Mouse (Mus musculus): ENCODE data around the gene Haghl.
"Not testable (repeated sequence)": the region's sequence is repeated elsewhere in the genome, so short reads cannot be mapped to it uniquely, and the experiment has no call there.

Haghl gene

DNA sequence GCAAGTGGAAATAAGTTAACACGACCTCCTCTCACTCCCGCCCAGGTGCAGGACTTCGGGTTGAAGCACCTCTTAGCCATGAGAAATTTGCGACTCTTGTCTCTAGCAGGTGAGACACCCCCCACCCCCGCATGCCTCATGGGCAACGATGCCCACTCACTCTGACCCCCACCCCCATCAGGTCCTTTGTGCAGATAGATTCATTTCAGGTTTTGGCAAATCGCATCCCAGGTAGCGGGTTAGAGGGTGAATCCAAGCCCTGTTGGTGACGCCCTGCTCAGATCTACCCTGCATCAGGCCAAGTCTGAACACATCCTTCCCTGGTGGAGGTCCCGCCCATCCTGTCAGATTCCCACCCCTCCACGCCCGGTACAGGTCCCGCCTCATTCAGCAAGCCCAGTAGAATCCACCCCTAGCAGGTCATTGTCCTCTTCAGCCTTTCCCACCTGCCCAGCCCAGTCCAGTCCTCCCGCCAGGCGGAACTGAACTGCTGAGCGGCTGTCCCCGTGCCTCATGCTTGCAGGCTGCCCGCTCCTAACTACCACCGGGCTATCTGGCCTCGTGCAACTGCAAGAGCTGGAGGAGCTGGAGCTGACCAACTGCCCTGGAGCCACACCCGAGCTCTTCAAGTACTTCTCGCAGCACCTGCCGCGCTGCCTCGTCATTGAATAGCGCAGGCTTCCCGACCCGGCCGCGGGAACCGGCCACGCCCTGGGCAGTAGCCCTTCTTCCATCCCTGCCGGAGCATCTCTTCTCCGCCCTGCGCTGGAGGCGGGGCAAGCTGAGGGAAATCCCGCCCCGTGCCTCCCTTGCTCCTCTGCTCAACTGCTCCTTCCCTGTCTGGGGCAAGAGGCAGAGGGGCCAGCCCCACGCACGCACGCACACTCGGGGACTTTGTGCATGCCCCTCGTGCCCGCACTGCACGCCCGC, 33.6 kb upstream of the Haghl start:
- no peak for DNase-seq (ENCODE audit: low read depth, low spot score)

DNA sequence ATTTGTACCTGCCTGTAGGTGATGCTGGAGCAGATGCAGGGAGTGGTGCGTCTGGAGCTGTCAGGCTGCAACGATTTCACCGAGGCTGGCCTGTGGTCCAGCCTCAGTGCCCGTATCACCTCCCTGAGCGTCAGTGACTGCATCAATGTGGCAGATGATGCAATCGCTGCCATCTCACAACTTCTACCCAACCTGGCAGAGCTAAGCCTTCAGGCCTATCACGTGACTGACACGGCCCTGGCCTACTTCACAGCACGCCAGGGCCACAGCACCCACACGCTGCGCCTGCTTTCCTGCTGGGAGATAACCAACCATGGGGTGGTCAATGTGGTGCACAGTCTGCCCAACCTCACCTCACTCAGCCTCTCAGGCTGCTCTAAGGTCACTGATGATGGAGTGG, 32.2 kb upstream of the Haghl start:
- no peak for DNase-seq (ENCODE audit: low read depth, low spot score)

DNA sequence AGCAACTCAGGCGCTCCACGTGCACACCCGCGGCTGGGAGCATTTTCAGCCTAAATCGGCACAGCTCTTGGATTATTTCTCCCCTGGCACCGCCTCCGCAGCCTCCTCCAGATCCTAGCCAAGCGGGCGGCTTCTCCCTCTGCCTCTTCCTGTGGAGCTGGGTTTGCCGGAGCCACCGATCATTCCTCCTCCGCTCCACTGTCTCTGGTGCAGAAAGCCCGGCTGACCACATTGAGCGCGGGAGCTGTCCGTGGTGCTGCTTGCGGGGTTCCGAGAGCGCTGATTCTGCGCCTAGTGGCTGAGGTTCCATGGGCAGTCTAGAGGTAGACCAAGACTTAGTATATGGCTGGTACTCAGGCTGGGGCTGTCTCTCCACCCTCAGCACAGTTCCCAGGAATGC, 28.0 kb upstream of the Haghl start:
- DNase-seq (ENCODE audit: low read depth, low spot score), result no peak

DNA sequence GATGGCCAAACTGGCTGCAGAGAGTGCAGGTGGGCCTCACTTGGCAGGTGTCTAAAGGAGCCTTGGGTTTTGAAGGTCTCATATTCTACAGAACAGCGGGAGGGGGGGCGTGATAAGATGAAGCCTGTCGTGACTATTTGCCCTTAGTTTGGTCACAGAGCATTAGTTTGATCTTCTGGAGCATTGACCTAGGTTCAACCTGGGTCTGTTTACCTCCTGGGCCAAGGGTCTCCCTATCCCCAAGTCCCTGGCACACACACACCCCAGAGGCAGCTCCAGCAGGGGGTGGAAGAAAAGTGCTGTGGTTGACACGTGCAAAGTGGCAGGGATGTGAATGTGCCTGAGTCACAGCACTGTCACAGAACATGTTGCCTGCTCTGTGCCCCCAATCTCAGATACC, 25.4 kb upstream of the Haghl start:
- no peak for DNase-seq (ENCODE audit: low read depth, low spot score)

DNA sequence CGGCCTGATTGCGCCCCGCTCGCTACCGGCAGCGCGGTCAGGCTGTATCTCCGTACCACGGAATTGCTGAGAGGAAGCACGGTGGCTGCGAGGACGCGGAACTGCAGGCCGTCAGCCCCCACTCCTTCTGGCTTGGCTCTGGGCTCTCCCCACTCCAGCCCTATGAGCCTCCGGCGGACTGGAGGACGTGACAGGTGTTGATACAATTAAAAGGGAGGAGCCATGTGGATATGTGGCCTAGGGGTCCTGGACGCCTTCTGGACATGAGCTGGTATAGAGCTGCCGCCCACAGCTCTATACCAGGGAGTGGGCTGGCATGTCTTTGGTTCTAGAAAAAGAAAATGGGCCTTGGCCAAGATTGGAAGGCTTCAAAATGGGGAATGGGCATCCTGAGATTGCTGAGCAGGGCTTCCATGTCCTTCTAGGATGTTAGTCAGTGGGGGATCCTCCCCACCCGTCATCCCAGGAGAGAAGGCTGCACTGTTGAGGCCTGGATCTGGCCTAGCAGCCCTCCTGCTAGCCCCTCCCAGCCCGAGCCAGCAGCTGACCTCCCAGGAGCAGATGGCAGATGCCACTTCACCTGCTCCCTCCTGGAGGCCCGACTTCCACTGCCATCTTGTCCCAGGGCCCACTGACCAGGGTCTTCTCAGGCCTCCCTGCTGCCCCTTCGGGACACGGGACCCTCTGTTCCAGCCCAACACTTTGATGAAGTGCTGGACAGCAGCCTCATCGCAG, 24.3 kb upstream of the Haghl start:
- no peak for DNase-seq (ENCODE audit: low read depth, low spot score)

DNA sequence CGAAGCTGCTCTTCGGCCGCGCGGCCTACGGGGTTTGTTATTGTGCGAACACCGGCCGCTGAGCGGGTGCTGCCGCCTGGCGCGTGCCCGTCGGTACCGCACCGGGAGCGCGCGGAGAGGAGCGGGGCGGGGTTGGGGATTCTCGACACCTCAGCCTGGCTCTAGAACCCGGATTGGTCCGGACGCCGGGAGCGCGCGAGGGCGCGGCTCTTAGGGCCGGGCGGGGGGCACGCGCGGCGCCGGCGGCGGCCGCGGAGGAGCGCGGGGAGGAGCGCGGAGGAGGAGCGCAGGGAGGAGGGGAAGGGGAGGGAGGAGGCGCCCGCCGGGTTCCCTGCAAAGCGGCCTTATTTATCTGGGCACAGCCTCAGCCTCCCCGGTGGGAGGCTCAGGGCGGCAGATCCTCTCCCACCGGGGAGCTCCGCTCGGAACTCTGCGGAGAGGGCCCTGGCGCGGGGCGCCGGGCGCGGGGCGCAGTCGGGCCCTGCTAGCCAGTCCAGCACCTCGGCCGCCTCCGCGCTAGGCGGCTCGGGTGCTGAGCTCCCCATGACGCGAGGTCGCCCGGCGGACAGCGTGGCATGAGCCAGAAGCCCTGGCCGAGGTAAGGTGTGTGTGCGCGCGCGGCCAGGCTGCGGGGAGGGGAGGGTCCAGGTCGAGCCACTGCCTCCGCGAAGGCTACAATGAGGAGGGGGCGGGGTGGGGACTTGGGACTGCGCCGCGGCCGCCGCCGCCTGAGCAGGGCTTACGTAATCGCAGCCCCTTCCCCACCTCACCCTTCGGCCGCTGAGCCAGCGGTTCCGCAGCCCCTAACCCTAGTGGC, 23.5 kb upstream of the Haghl start, which contains the start of gene Fbxl16:
Fbxl16 (plus strand) TSS at position 297 of the 817 bp plus-strand sequence.
- DNase-seq (ENCODE audit: low read depth, low spot score), result peak; percentile 89

DNA sequence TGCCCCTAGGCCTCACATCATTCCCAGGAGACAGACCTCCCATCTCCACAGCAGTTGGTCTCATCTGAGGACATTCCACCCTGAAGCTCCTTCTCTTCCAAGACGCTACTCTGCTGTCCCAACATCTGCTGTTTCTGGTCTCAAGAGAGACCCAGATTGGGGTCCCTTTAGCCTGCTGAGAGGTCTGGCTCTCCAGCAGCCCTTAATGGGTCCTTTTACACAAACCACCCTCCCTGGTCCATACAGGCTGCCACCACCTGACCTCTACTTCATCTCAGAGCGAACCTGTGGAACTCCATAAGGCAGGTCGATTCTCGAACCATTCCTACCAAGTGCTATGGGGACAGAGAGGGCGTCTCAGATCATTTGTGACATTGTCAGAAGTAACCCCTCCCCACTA, 22.6 kb upstream of the Haghl start:
- DNase-seq (ENCODE audit: low read depth, low spot score), result no peak

DNA sequence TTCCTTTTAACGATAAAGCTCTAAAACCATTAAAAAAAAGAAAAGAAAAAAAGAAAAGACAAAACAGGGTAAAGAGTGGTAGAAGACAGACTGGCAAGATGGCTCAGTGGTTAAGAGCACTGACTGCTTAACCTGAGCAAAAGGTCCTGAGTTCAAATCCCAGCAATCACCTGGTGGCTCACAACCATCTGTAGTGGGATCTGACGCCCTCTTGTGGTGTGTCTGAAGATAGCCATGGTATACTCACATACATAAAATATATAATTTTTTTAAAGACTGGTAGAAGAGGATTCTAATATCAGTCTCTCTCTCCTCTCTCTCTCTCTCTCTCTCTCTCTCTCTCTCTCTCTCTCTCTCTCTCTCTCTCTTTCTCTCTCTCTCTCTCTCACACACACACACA, 22.0 kb upstream of the Haghl start:
- DNase-seq (ENCODE audit: low read depth, low spot score), result not testable (repeated sequence)

DNA sequence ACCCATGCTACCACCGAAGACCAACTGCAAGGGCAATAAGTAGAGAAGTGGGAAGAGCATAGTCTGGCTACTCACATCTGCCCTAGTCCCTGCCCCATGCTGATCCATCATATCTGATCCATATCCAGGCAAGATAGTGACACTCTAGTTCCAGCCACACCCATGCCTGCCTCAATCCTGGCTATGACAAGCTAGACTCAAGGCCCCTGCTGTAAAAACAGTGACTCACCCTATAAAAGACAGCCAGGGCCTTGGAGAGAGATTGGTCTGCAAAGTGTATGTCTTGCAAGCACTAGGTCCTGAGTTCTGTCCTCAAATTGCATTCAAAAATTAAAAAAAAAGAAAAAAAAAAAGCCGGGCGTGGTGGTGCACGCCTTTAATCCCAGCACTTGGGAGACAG, 21.0 kb upstream of the Haghl start:
- DNase-seq (ENCODE audit: low read depth, low spot score), result no peak

DNA sequence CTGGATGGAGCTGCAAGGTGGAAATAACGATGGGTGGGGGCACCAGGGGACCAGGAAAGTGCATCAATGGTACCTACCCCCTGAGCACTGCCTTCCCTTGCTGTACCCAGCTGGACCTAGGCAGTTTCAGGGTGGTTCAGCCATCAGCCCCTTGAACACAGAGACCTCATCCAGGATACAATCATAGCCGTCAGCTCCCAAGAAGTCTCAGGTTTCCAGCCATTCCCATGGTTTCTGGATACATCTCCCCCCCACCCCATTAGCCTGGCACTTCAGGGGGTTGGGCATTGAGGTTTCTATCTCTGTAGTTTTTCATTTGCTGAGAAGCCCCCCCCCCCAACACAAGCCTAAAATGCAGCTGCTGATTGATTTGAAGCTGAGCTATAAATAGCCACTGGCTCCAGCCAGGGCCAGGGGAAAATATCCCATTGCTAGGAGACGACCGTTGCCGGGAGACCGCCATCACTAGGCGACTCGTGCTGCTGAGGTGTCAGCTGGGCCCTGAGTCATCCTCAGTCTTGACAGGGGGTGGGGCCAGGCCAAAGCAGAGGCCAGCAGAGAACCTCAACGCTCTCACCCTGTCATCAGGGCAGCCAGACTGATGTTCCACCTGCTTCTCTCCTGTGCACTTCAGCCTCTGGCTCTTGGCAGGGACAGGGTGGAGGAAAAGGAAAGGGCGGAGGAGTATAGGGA, 17.5 kb upstream of the Haghl start:
- no peak for DNase-seq (ENCODE audit: low read depth, low spot score)

DNA sequence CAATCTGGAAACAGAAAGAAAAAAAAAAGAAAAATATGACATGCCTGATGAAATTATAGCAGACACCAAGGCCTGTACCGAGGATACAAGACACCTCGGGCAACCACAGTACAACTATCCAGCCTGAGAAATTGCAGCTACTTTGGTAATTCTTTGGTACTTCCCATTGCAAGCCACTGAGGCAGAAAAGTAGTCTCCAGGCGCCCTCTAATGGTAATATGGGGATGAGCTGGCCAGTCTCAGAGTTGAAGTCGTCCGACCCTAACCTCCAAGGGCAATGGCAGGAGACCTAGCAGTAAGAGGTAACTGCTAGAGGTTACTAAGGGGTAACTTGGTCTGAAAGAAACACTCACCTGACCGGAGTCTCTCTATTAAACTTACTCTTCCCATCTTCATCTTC, 15.6 kb upstream of the Haghl start:
- no peak for DNase-seq (ENCODE audit: low read depth, low spot score)

DNA sequence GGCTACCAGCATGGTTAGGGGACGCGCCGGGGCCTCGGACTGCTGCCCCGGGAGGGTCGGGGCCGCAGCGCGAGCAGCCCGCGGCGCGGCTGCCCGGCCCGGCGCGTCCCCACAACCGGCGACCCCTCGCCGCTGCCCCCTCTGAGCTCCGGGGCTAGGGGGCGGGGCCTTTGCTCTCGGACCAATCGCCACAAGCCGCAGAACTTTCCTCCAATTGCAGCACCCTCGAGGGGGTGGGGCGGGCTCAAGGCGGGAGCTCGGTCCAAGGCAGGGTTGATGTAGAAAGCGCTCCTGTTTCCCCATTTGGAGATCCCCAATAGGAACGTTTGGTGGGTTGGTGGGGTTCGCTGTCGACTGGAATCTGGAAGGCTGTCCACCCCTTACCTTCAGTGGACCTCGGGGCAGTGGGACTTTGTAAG, 11.5 kb upstream of the Haghl start, which contains the start of gene Metrn:
Metrn (minus strand) TSS at position 186 of the 419 bp plus-strand sequence.
- DNase-seq (ENCODE audit: low read depth, low spot score), result no peak

DNA sequence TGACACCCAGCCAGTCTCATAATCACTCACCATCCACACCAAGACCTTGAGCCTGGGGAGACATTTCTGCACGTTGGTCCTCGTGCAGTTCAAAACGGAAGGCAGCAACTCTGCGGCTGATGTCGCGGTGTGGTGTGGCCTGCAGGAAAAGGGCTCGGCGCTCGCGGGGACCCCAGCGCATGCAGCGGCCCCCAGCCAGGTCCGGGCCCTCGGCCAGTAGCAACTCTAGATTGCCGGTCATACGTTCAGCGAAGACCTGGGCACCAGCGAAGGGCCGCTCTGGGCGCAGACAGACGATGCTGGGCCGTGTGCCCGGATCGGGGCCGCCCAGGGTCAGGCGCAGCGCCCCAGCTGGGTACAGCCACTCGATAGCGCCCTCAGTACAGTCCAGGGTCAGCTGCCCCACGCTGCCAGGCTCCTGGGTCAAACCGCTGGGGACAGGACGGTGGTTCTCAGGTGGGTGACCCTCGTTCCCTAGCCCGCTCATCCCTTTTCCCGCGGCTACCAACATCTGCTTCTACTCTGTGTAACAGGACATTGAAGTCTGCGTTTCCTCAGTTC, 10.8 kb upstream of the Haghl start:
- DNase-seq (ENCODE audit: low read depth, low spot score), result no peak

DNA sequence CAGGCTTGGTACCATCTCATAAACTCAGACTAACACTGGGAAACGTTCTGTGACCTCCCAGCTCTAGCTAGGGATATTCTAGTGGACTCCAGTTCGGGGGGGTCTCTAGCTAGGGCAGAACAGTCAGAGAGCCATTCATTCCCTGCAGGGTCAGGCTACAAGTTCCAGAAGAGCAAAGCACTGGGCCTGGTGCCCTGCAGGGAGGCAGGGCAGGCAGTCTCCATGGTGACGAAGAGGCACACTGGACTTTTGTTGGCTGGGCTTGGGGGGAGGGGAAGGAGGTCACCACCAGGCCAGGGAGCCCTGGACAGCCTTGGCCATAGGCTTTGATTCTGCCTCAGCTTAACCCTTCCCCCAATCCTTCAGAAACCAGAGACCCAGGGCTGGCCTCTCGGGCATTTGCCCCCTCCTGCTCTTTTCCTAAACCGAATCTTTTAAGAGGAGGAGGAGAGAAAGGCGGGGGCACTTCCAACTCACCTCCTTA, 10.2 kb upstream of the Haghl start, which contains the start of gene AC134908.4:
AC134908.4 (minus strand) TSS at position 51 of the 484 bp plus-strand sequence.
- no peak for DNase-seq (ENCODE audit: low read depth, low spot score)

DNA sequence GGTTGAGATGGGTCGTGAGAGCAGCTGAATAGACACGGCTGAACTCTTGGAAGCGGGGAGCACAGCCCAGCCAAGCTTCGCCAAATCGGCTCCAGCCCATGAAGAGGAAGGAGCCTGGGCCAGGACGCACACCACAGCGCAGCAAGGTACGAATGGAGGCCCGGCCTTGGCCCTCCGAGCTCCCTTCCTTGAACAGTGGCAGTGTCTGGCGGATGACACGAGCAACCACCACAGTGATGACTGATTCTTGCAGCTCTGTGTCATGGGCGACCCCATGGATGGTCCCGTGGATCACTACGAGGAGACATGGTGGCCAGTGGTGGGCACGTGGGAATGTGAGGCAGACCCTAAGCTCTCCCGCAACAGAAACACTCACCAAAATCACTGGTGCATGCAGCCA, 9.5 kb upstream of the Haghl start:
- DNase-seq (ENCODE audit: low read depth, low spot score), result no peak

DNA sequence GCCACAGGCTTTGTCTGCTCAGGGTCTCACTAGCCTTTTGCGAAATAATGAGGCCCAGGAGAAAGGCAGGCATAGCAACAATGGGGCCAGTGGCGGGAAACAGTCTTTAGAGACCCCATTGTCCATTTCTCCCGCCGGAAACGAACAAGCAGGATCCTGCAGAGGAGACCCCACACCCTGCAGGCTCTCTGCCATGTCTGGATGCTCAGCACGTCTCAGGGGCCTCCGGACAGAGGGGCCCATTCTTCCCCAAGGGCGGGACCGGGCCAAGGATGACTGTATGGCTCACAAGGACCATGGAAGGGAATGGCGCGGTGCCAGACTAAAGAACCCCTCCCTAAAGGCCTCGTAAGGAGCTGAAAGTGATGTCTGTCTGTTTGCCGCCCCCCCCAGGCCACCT, 8.7 kb upstream of the Haghl start:
- no peak for DNase-seq (ENCODE audit: low read depth, low spot score)

DNA sequence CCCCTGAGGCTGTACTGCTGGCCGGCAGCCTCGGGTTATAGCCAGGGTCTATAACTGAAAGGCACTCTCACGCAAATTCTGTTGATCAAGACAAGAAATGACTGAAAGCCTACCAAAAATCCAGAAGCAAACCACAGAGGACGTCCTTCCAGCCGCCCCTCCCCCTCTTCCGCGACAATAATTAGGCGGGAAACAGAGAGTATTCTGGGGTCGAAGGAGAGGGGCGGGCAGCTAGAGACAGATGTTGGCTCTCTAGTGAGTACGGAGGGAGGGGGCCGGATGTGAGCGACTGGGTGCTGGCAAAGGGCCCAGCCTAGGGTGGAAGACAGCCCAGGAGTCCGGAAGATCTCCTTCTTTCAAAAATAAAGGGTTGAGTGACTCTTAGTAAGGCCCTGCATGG, 7.1 kb upstream of the Haghl start, which contains the start of gene Fam173a:
Fam173a (minus strand) TSS at position 287 of the 400 bp plus-strand sequence.
- no peak for DNase-seq (ENCODE audit: low read depth, low spot score)

DNA sequence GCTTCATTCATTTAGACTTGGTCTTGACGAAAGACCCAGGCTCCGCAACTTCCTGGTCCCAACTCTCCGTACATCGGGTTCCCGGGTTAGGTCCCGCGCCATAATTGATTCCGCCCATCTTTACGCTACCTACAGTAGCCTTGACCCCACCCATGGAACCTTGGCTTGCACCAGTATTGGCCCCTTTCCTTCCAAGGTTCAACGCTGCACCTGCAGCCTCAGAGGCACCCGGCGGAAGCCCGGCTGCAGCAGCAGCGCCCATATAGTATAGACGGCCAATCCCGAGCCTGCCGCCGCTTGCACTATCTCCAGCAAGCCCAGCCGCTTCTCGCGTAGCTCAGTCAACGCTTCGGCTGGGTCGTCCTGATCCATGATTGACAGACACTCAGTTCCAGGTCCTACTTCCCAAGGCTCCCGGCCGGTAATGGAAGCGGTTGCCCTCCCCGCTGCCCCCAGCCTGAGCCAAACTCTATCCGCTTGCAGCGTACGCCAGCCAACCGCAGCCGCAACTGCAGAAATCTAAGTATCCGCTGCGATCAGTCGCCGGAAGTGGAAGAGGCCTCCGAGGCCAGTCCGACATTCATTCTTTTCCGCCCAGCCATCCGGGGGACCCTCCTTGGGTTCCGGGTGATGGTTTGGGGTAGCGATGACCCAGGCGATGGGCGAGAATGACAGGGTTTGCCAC, 6.5 kb upstream of the Haghl start:
- DNase-seq (ENCODE audit: low read depth, low spot score), result peak; percentile 82

DNA sequence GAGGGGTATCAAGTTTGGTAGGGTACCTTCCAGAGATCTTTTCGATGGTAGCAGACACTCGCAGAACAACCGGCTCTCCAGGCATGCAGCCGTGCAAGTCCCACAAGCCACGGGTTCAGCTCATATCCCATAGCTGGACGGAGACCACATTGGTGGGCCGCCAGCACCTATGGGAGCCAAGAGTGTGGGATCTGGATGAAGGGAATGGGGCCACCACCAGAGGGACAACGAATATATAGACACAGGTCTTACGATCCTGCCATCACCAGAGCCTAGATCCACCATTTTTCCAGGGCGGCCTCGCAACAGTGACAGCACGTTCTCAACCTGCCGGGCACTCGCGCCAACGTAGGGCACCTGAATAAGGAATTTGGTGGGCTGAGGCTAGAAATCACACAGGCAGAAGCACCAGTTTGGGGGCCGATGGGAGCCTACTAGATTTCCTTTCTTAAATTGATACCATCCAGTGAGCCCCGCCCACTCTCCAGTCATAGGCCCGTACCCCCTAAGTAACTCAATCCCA, 5.9 kb upstream of the Haghl start:
- no peak for DNase-seq (ENCODE audit: low read depth, low spot score)

All from retina, postnatal 7 days (tissue).